Mouse (Mus musculus) frontal cortex, postnatal 36 days (tissue): ENCODE measurements around the gene Rasal2.

Source experiments
- DNase-seq, 2 experiments: peaks; one replicate each; pipeline ENCODE4 v3.0.0; 2022; ENCODE audit warnings: low spot score in 2 of 2

Gene Rasal2

GRCm38 (mm10) chr1:157439973-157440641 lies 27.7 kb upstream of the Rasal2 start:
- DNase-seq, result no peak

DNA sequence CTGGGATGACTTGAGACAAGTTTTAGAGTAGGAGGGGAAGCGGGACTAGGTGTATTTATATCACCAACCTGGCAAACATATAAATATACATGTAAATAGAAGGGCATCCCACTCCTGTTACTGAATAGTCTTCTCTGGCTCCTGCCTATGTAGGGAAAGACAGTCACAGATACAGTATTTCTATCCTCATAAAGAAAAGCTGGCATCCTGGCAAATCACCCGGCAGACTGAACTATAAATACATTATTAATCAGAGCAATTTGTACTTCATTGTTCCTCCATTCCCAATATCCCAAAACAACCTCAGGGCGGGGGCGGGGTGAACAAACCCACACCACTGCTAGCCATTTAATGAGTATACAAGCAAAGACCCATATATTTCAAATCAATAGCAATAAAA lies 26.7 kb upstream of the Rasal2 start:
- no peak for DNase-seq

DNA sequence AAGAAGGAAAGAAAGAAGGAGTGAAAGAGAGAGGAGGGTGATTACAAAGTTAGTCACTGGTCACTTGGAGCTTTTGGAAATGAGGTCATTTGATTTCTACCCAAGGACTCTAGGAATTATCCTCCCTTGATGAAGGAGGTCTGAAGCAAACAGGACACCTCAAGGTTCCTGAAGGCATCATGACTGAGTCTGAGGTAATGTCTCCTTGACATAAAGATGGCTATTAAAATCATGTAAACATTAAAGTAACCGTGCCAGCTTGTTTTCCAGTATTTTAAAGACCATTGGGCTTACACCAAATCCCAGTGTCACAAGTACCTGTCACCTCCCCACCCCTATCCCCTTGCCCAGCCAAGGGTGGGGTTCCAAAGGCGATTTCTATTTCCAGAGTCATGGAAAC lies 25.9 kb upstream of the Rasal2 start:
- no peak for DNase-seq

DNA sequence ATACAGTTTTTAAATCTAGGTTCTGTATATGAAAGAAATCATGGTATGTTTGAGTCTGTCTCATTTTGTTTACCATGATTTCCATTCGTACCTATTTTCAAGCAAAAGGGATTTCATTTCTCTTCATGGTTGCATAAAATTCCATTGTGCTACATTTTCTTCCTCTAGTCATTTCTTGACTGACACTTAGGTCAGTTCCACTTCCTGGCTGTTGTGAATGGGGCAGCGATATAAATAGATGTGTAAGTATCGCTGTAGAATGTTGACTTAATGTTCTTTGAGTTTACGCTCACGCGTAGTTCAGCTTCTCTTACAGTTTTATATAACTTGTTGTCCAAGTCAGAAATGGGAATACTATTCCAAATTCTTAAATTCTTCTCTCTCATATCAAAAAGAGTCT lies 23.5 kb upstream of the Rasal2 start:
- DNase-seq, result no peak

DNA sequence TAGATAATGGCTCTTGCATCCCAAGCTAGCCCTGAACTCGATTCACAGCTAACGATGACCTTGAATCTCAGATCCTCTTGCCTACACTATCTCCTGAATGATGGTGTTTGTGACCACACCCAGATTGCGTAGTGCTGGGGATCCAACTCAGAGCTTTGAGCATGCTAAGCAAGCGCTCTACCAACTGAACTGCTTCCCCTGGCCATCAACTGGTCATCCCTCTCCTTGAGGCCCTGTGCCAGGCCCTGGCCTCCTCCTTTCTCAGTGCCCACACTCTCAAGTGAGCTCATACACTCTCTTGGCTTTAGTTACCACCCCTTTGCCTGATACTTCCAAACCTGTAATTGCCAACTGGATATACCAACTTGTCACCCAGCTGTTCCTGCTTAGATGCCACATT lies 22.0 kb upstream of the Rasal2 start:
- no peak for DNase-seq

DNA sequence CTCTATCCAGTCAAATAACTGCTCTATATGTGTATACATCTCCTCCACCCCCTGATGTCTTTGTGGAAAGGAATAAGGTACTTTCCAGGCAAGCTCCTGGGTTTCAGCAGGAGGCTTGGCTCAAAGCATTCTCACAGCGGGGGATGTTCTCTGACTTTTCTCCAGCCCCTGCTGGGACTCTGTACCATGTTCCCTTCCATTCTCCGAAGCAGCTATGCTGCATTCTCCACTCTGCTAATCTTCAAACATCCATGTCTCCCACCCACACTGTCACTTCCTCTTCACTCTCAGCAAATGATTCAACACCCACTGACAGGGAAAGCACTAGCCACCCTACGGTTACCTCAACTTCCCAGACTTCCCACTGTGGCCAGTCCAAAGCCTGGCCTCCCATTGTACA lies 20.9 kb upstream of the Rasal2 start:
- peak in 1 of 2 experiments; percentile 50 for DNase-seq

- DNase-seq, result no peak
Observed at GRCm38 (mm10) chr1:157428366-157428765, 16.0 kb upstream of the Rasal2 start.

- peak in 1 of 2 experiments; percentile 49 for DNase-seq
Observed at GRCm38 (mm10) chr1:157427604-157428003, 15.2 kb upstream of the Rasal2 start.

- no peak for DNase-seq
Observed at GRCm38 (mm10) chr1:157426933-157427332, 14.5 kb upstream of the Rasal2 start.

DNA sequence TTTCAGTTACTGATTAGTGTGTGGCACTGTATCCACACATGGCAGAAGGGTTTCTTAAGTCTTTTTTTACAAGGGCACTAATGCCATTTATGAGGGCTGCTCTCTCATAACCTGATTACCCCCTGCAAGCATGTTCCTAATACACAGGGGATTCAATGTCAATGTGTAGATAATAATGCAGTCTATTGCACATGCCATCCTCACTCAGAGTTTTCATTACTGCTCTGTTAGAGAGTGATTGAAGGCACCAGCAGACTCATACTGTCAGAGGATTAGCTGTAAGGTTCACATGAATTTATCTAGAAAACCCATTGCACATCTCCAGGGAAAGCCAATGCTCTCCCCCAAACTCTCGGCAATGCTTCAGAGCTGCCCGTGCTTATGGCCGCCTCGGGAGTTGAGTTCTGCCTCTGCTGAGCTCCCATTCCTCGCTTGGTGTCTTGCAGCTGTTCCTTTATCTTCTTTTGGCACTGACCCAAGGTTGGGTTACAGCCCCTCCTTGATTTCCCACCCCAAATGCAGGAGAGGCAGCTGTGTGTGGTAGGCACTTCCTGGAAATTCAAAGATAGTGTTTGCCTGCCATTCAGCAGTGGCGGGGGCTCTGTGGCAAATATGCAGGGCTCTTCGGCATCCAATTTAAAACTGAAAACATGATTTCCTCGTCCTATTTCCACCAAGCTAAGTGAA lies 13.5 kb upstream of the Rasal2 start:
- no peak for DNase-seq

DNA sequence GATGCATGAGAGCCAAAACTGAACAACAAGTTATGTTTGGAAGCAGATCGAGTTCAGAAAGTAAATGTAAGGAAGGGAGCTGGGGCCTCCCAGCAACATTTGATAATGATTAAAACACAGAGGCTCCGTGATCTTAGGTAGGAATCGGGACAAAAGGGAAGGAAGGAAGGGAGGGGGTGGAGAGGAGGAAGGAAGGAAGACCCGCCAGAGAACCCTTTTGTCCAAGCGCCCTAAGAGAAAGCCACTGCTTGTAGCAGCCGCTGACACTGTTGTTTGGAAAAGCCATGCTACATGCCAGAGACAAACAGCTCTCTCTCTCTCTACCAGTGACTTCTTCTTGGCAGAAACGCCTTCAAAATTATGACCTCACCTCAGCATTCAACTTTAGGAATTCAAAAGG lies 5.5 kb upstream of the Rasal2 start:
- DNase-seq, result no peak

DNA sequence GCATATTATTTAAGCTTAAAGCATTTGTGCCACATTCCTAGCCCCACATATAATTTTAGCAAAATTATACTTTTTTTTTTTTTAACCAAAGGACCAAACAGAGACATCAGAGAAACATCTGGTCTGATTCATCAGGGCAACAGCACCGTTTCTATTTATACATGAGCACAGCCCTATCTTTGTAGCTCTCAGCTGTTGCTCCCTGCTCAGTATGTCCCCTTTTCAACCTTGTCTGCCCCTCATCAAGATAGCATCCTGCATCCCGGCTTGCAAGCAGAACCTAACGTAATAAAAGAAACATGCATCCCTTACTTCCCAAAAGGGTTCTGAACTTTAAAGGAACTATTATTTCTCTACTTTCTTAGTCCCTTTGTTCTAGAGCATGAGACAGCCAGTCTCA lies 5.0 kb upstream of the Rasal2 start:
- DNase-seq, result no peak

DNA sequence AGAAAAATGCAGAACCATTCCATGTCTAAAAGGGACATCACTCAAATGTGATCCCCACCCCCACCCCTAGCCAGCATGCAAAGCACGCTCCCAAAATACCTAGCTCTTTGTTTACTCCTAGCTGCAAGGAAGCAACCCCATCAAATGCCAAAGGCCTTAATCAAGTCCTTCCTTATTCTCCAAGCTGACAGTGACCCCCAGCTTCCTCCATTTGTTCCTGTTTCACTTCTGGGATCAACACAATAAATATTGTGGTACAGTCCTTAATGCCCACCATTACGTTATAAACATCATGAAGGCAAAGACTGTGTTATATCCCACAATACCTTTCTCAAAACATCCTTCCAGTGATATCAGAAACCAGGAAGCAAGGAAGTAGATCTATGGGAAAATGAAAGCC lies 4.2 kb upstream of the Rasal2 start:
- DNase-seq, result no peak

DNA sequence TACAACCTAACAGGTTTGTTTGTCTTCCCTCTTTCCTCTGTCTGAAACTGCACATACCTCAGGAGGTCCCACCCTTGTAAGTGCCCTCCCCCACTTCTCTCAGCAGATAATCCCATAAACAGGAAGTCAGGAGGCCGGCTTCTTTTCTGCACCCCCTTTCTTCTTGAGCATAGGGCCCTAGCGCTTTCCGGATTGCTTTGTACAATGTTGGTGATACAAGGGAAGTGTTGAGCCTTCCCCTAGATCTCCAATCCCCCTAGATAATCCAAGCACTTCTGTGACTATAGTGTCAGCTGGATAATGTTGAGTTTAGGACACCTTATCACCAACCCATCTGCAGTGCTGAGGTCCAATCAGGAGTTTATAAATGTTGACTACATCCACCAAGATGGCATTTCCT lies 3.4 kb upstream of the Rasal2 start:
- no peak for DNase-seq

DNA sequence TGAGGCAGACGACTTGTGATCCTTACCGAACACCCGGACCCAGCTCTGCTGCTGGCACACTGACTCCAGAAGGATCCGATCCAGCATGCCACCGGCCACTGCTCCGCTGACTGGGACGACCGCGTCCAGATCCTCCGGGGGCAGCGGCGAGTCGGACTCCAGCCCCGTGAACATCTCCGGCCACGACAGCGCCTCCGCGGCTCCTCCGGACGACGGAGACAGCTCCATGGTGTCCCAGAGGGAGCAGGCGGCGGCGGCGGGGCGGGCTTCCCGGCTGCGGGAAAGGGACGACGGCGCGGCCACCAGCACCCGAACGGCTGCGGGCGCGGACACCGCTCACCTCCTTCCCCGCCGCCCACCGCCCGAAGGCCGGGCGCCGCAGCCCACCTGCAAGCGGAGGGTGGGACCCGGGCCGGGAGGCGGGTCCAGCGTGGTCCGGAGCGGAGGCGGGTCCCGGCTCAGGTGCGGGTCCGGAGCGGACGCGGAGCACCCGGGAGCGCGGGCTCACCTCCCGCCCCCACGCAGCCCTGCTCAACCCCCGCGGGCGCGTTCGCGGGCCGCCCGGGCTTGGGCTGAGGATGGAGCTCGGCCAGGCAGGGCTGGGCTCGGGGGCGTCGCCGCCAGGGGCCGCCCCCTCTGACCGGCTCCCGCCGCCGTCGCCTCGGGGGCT lies 549 bp downstream of the Rasal2 start:
- peak; percentile 52 to 58 for DNase-seq

- DNase-seq, result no peak
Observed at GRCm38 (mm10) chr1:157411341-157411710, 1.1 kb downstream of the Rasal2 start.

DNA sequence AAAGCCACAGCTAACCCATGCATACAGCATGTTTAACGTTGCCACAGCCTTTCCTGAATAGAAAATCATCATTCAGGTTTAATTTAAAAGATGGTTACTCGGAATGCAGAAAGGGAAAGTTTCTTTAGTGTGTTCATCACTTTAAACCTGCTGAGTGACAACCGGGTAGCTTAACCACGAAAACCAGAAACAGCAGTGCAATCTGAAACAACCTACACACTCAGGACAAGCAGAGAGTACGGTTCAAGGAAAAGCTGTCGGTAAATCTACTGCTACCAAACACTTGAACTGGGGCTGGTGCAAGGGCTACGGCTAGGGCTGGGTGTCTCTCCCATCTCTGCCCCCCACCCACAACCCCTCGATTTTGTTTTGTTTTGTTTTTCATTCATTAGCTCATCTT lies 1.5 kb downstream of the Rasal2 start:
- no peak for DNase-seq

DNA sequence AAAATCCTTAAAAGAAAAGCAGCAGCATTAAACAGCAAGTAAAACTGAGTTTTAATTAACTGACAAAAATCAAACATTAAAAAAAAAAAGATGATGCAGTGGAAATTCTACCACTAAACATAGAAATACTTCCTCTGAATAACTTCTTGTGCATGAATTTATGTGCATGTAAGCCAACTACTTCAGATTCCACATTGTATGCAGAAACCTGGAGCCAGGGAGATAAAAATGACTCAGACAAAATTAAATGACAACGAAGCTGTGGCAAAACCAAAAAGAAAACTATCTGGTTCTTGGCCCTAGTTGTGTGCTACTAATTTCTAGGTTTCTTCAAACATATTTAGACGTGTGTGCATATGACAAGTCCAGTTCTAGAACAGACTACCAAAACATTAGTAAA lies 2.7 kb downstream of the Rasal2 start:
- no peak for DNase-seq

DNA sequence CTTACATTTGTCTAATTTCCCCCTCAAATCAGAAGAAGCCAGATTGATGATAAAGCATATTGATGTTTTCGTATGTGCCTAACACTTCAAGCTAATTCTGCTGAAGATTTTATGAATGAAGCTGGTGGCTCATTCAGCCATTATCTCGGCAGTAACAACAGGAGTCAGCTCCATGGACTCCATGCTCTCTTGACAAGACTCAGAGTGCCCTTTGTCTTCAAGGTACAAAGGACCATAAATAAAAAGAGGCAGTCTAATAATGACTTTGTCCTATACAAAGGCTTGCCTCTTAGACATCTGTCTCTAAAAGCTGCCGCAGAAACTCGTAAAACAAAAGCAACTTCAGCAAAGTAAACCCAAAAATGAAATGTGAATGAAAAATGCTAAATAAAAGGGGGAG lies 24.4 kb downstream of the Rasal2 start:
- no peak for DNase-seq

DNA sequence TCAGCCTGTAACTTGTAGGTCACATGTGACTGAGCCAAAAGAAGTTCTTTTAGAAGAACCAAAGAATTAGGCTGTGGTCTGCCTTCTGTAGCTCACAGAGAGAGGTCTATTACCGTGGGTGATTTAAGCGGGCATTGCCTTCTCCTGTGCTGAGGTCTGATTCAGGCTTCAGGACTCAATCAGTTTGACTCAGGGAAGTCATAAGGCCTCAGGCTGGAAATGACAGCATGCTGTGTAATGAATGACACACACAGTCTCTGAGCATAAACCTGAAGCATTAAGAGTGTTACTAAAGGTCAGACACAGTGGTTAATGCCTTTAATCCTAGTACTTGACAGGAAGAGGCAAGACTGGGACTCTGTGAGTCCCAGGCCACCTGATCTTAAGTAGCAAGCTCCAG lies 31.7 kb downstream of the Rasal2 start:
- DNase-seq, result no peak

GRCm38 (mm10) chr1:157370397-157370796 lies 42.0 kb downstream of the Rasal2 start:
- DNase-seq, result no peak

- DNase-seq, result no peak
Observed at GRCm38 (mm10) chr1:157368316-157368715, 44.1 kb downstream of the Rasal2 start.

- no peak for DNase-seq
Observed at GRCm38 (mm10) chr1:157346661-157347060, 65.7 kb downstream of the Rasal2 start.
